Mouse (Mus musculus): Measurements from ENCODE around the gene Zfp941. TPM values are rescaled to one million over a fixed set of nuclear protein-coding genes. Genes with fewer than 3 reads are reported as not detected.

Zfp941 gene
- not detected in 2 replicates for polyA plus RNA-seq (2012; ENCODE audit: low replicate concordance)

DNA sequence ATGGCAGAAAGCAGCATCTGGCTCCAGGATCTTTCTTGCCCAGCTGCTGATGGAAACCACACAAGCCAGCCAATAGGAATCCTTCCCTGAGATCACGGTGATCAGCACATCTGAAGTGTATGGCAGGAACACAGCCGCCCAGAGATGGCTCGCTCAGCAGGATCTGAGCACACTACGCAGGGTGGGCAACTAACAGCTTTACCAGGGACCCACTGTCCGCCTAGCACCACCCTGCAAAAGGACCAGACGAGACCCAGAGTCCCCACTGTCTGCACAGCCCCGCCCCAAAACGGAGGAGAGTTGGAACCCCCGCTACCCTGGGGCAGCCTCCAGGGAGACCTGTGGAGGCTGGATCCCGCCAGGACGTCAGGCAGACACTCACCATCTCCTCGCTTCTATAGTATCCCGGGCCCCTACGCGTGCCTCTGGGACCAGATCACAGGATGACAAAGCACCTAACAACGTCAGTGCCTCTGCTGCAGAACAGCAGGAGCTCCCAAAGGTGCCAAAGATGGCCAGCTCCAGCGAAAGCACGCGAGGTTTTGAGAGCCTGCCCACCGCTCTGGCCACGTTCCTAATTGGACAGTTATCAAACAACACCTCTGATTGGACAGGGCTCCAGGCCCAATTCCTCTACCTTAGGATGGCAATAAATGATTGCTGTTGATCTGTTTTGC is at the start of gene Zfp941:
Gene Zfp941 (minus strand): TSS at position 526 of the 677 bp plus-strand sequence.

GRCm38 (mm10) chr7:140857550-140858505 is 35.9 kb upstream of the Zfp941 start, which contains the start of gene Bet1l:
Gene Bet1l, minus strand, starts transcription at chr7:140857577.

GRCm38 (mm10) chr7:140856785-140857549 is 35.0 kb upstream of the Zfp941 start, which contains the start of gene Ric8a:
Gene Ric8a, plus strand, starts transcription at chr7:140856957.

DNA sequence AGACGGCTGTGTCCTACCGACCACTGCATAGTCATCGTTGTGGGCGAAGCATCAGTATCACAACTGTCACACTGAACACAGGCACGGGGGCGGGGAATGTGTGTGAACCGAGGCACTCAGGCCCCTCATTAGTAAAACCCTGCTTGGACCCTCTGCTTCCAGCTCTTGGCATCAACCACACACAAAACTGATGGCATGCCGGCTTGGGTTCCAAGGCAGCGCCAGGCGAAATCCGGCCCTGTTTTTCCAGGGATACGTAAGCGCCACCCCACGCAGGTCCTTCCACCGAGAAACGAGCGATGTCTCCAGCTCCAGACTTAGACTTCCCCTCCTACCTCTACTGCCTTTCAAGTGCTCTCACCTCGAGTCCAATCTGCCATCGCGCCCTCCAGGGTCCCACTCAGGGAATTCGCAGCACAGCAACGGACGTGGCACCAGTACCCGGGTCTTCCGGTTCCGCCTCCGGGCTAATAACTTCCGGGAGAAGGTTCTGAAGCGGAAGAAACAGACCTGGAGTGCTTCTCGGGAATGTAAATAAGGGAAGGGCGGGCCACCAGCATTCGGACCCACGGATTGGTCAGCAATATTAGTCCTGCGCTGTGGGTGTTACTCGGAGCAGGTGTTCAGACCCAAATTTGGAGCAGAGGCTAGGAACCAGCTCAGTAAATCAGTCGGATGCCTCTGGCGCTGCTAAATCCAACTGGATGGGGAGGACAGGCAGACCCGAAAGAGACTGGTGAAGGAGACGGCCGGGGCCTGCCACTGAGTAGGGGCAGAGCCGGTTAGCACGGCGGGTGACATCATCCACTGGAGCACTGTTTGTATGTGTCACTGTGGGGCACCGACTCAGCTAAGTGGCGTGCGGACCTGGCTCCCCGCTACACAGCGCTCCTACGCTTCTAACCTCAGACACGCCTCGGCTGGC is 34.1 kb upstream of the Zfp941 start, which contains the start of gene Gm45785:
Gene Gm45785 (minus strand): TSS at position 472 of the 925 bp plus-strand sequence.

GRCm38 (mm10) chr7:140847755-140848580 is 26.0 kb upstream of the Zfp941 start, which contains the start of gene Odf3:
Gene Odf3, plus strand, starts transcription at chr7:140847805.

GRCm38 (mm10) chr7:140844905-140845665 is 23.1 kb upstream of the Zfp941 start, which contains the start of gene Scgb1c1:
Gene Scgb1c1, plus strand, starts transcription at chr7:140845547.

GRCm38 (mm10) chr7:140834968-140835757 is 13.2 kb upstream of the Zfp941 start, which contains the start of gene Urah:
Gene Urah, plus strand, starts transcription at chr7:140835018.

DNA sequence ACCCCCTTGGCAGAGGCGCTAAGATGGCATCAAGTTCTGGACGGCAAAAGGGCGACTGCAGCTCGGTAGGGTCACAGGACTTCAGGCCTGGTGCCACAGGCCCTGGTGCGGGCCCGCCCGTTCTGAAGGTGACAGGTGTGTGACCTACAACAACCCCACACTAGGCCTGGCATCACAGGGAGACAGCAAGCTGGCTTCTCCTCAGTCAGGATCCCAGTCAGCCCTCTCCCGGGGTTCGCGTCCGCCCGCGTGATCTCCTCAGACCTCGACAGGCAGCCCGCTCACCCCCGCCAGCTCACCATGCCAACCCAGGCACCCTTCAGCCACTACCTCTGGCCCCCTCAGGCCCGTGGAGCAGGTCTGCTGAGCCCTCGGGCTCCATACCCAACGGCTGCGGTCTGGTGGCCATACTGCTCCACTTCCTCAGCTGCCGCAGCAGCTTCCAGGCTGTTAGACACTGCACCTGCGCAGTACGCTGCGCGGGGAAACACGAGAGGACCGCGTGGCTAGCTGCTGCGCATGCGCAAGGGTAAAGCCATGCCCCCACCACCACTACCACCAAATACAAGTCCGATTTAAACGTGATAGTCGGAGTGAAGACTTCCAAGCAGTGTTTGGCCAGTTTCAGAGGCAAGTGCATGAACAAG is 34.4 kb downstream of the Zfp941 start, which contains the start of gene Syce1:
Gene Syce1 (minus strand): TSS at position 447 of the 647 bp plus-strand sequence.

DNA sequence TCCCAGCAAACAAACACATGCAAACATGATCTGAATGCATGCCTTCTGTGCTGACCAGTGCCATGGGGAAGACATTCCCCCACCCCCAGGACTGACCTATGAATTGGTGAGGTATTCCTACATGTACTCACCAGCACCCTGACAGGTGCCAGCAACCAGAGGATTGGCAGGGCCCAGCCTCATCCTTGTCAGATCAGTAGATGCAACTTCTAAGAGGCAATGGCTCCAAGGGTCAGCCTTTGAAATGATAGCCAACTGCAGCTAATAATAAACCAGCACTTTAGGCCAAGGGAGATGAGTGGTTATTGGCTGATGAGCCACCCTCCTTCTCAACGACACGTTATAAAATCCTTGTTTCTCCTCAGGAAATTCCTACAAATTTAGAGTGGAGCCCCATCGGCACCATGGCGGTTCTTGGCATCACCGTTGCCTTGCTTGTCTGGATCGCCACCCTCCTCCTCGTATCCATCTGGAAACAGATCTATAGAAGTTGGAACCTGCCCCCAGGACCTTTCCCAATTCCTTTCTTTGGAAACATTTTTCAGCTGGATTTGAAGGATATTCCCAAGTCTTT is 58.4 kb downstream of the Zfp941 start, which contains the start of gene Cyp2e1:
Gene Cyp2e1 (plus strand): TSS at position 293 of the 574 bp plus-strand sequence.

Other genes with a start within 250 kb of the Zfp941 start
- gene Olfr46, start 220.9 kb downstream of the Zfp941 start, polyA plus RNA-seq (2012; ENCODE audit: low replicate concordance) = not detected in 2 replicates
- not detected in 2 replicates for gene Olfr61, start 193.2 kb downstream of the Zfp941 start, polyA plus RNA-seq (2012; ENCODE audit: low replicate concordance)
- gene Olfr53, start 175.7 kb downstream of the Zfp941 start, polyA plus RNA-seq (2012; ENCODE audit: low replicate concordance) = not detected in 2 replicates
- not detected in 2 replicates for gene Olfr539, start 162.2 kb downstream of the Zfp941 start, polyA plus RNA-seq (2012; ENCODE audit: low replicate concordance)
- gene Olfr45, start 140.2 kb downstream of the Zfp941 start, polyA plus RNA-seq (2012; ENCODE audit: low replicate concordance) = not detected in 2 replicates
- not detected in 2 replicates for gene Olfr541, start 124.9 kb downstream of the Zfp941 start, polyA plus RNA-seq (2012; ENCODE audit: low replicate concordance)
- not detected in 2 replicates for gene Cyp2e1, start 58.4 kb downstream of the Zfp941 start, polyA plus RNA-seq (2012; ENCODE audit: low replicate concordance)
- gene Syce1, start 34.3 kb downstream of the Zfp941 start, polyA plus RNA-seq (2012; ENCODE audit: low replicate concordance) = not detected in 2 replicates
- gene Urah, start 12.8 kb upstream of the Zfp941 start, polyA plus RNA-seq (2012; ENCODE audit: low replicate concordance) = not detected in 2 replicates
- gene Scgb1c1, start 23.4 kb upstream of the Zfp941 start, polyA plus RNA-seq (2012; ENCODE audit: low replicate concordance) = not detected in 2 replicates
- gene Odf3, start 25.6 kb upstream of the Zfp941 start, polyA plus RNA-seq (2012; ENCODE audit: low replicate concordance) = not detected in 2 replicates
- not detected in 2 replicates for gene Gm45785, start 34.2 kb upstream of the Zfp941 start, polyA plus RNA-seq (2012; ENCODE audit: low replicate concordance)
- 59.0 and 60.4 TPM in 2 replicates for gene Ric8a, start 34.8 kb upstream of the Zfp941 start, polyA plus RNA-seq (2012; ENCODE audit: low replicate concordance)
- gene Bet1l, start 35.4 kb upstream of the Zfp941 start, polyA plus RNA-seq (2012; ENCODE audit: low replicate concordance) = 1.6 and 5.5 TPM in 2 replicates
- gene Psmd13, start 59.8 kb upstream of the Zfp941 start, polyA plus RNA-seq (2012; ENCODE audit: low replicate concordance) = 24.5 and 69.2 TPM in 2 replicates
- gene Sirt3, start 60.1 kb upstream of the Zfp941 start, polyA plus RNA-seq (2012; ENCODE audit: low replicate concordance) = 32.7 and 37.1 TPM in 2 replicates
- not detected in 2 replicates for gene Cox8b, start 78.3 kb upstream of the Zfp941 start, polyA plus RNA-seq (2012; ENCODE audit: low replicate concordance)
- not detected in 2 replicates for gene Nlrp6, start 98.7 kb upstream of the Zfp941 start, polyA plus RNA-seq (2012; ENCODE audit: low replicate concordance)
- 8.1 and 14.9 TPM in 2 replicates for gene Pgghg, start 119.2 kb upstream of the Zfp941 start, polyA plus RNA-seq (2012; ENCODE audit: low replicate concordance)
- 0.58 TPM in 1 of 2 replicates, not detected in the other for gene Ifitm5, start 128.1 kb upstream of the Zfp941 start, polyA plus RNA-seq (2012; ENCODE audit: low replicate concordance)
- gene Gm45717, start 133.8 kb upstream of the Zfp941 start, polyA plus RNA-seq (2012; ENCODE audit: low replicate concordance) = not detected in 2 replicates
- gene Ifitm2, start 133.8 kb upstream of the Zfp941 start, polyA plus RNA-seq (2012; ENCODE audit: low replicate concordance) = 14.4 and 81.4 TPM in 2 replicates
- gene Ifitm1, start 145.0 kb upstream of the Zfp941 start, polyA plus RNA-seq (2012; ENCODE audit: low replicate concordance) = 1.1 and 10.3 TPM in 2 replicates
- gene Ifitm3, start 188.6 kb upstream of the Zfp941 start, polyA plus RNA-seq (2012; ENCODE audit: low replicate concordance) = 12.1 and 15.1 TPM in 2 replicates
- gene Ifitm6, start 195.7 kb upstream of the Zfp941 start, polyA plus RNA-seq (2012; ENCODE audit: low replicate concordance) = 0.77 TPM in 1 of 2 replicates, not detected in the other
- not detected in 2 replicates for gene Gm17387, start 207.0 kb upstream of the Zfp941 start, polyA plus RNA-seq (2012; ENCODE audit: low replicate concordance)
- gene B4galnt4, start 238.9 kb upstream of the Zfp941 start, polyA plus RNA-seq (2012; ENCODE audit: low replicate concordance) = 2.6 and 3.4 TPM in 2 replicates